Mouse (Mus musculus): ENCODE measurements around the gene Olfr270. TPM values are rescaled to one million over a fixed set of nuclear protein-coding genes. Genes with fewer than 3 reads are reported as not detected.

The Olfr270 gene
- not detected in 4 replicates for total RNA-seq (2023; ENCODE audit: inconsistent age)

GRCm38 (mm10) chr4:52964247-52964646 lies at the start of gene Olfr270:
TSS of gene Olfr270 (plus strand) at chr4:52964547.

DNA sequence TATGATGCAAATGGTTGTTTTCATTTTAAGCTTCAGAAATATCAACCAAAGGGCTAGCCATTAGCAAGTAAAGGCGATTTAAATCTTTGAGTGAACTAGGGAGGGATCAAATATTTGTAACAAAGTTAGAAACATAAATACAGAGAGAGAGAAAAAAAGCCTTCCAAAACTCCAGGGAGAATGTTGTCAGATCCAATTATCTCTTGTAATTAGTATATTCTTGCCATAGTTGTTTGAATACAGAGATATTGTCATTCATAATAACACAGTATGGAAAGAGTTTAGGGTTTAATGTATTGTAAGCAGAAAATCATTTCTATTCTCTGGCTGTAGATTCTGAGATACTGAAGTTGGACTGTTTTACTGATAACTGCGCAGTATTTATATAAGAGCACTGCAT lies 45.3 kb upstream of the Olfr270 start, which contains the start of gene Olfr272:
Olfr272 (minus strand) TSS at position 101 of the 400 bp plus-strand sequence.

DNA sequence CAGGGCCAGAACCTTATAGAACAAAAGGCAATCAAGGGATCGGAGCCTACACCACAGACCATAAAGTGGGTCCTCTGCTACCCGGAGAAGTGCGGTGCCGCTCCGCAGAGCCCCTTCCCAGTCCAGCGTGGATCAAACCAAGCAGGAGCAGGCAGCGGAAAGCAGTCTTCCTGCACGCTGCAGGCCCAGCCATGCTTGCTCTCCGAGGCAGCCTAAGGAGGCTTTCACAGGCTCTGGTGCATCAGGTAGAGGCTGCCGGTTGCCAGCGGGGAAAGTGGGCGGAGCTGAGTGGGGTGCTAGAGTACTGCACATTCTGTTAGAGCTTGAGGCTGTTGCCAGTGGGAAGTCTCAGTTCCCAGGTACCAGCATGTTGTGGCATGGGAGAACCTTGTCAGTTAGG lies 24.9 kb downstream of the Olfr270 start, which contains the start of gene Nipsnap3a:
Nipsnap3a (plus strand) TSS at position 25 of the 400 bp plus-strand sequence.

GRCm38 (mm10) chr4:53011732-53012361 lies 47.5 kb downstream of the Olfr270 start, which contains the start of gene Nipsnap3b:
TSS of gene Nipsnap3b (plus strand) at chr4:53011880.

Other genes with a start within 250 kb of the Olfr270 start
- gene Olfr275, start 149.9 kb upstream of the Olfr270 start, total RNA-seq (2023; ENCODE audit: inconsistent age): not detected in 4 replicates
- gene Olfr273, start 105.3 kb upstream of the Olfr270 start, total RNA-seq (2023; ENCODE audit: inconsistent age): not detected in 4 replicates
- gene Olfr272, start 45.4 kb upstream of the Olfr270 start, total RNA-seq (2023; ENCODE audit: inconsistent age): not detected in 4 replicates
- not detected in 4 replicates for gene Nipsnap3a, start 24.7 kb downstream of the Olfr270 start, total RNA-seq (2023; ENCODE audit: inconsistent age)
- gene Nipsnap3b, start 47.3 kb downstream of the Olfr270 start, total RNA-seq (2023; ENCODE audit: inconsistent age): 46.9 to 51.5 TPM (median 47.6 TPM) in 4 replicates
- gene Abca1, start 195.3 kb downstream of the Olfr270 start, total RNA-seq (2023; ENCODE audit: inconsistent age): 87.2 to 99.2 TPM (median 91.4 TPM) in 4 replicates

Data from B cell, adult (primary cell).